Mouse (Mus musculus): Measurements from ENCODE around the gene Pfn4. TPM values are rescaled to one million over a fixed set of nuclear protein-coding genes. Genes with fewer than 3 reads are reported as not detected.

The Pfn4 gene
- 17.8 and 26.7 TPM in 2 replicates for polyA plus RNA-seq (2021; fragmentation: Nextera tagmentation)
- long read RNA-seq, experiment 1, transcript Pfn4-201 (4 exons, 1,306 nt), result major isoform, 91 of 102 reads
- long read RNA-seq, experiment 1, partial matches to known transcripts, result 0 of 102 reads
- long read RNA-seq, experiment 1, other reads (novel, unspliced or antisense), result 10 of 102 reads
- long read RNA-seq, experiment 2, full-length matches to known transcripts, result 27 of 33 reads
- long read RNA-seq, experiment 2, partial matches to known transcripts, result 0 of 33 reads
- long read RNA-seq, experiment 2, other reads (novel, unspliced or antisense), result 6 of 33 reads

GRCm38 (mm10) chr12:4768492-4769332, at the start of gene Pfn4, which contains the start of gene Fam228b:
Gene Pfn4, plus strand, starts transcription at chr12:4769022.
Gene Fam228b, minus strand, starts transcription at chr12:4769267.

GRCm38 (mm10) chr12:4738031-4738576, 30.7 kb upstream of the Pfn4 start, which contains the start of gene Fam228a:
Gene Fam228a, minus strand, starts transcription at chr12:4738430.

GRCm38 (mm10) chr12:4817361-4818101, 48.7 kb downstream of the Pfn4 start, which contains the start of gene Sf3b6:
Gene Sf3b6, plus strand, starts transcription at chr12:4817544.

Other genes with a start within 250 kb of the Pfn4 start
- 15.7 and 28.4 TPM in 2 replicates for gene Itsn2, start 176.4 kb upstream of the Pfn4 start, polyA plus RNA-seq (2021; fragmentation: Nextera tagmentation)
- gene Gm3625, start 176.1 kb upstream of the Pfn4 start, polyA plus RNA-seq (2021; fragmentation: Nextera tagmentation), result not detected in 2 replicates
- 0.06 and 0.21 TPM in 2 replicates for gene Fam228a, start 30.6 kb upstream of the Pfn4 start, polyA plus RNA-seq (2021; fragmentation: Nextera tagmentation)
- 10.5 and 12.7 TPM in 2 replicates for gene Fam228b, start 245 bp downstream of the Pfn4 start, polyA plus RNA-seq (2021; fragmentation: Nextera tagmentation)
- 136 and 180 TPM in 2 replicates for gene Sf3b6, start 48.5 kb downstream of the Pfn4 start, polyA plus RNA-seq (2021; fragmentation: Nextera tagmentation)
- gene Fkbp1b, start 72.6 kb downstream of the Pfn4 start, polyA plus RNA-seq (2021; fragmentation: Nextera tagmentation), result 80.4 and 93.4 TPM in 2 replicates
- 9.0 and 12.7 TPM in 2 replicates for gene Wdcp, start 74.3 kb downstream of the Pfn4 start, polyA plus RNA-seq (2021; fragmentation: Nextera tagmentation)
- 0.08 TPM in 1 of 2 replicates, not detected in the other for gene Mfsd2b, start 105.3 kb downstream of the Pfn4 start, polyA plus RNA-seq (2021; fragmentation: Nextera tagmentation)
- gene Ubxn2a, start 138.7 kb downstream of the Pfn4 start, polyA plus RNA-seq (2021; fragmentation: Nextera tagmentation), result 49.0 and 62.6 TPM in 2 replicates
- gene Atad2b, start 148.3 kb downstream of the Pfn4 start, polyA plus RNA-seq (2021; fragmentation: Nextera tagmentation), result 0.96 and 4.9 TPM in 2 replicates